Mouse (Mus musculus) midbrain, embryonic 14.5 days (tissue): Measurements from ENCODE around the gene Eml1. TPM values are rescaled to one million over a fixed set of nuclear protein-coding genes. Genes with fewer than 3 reads are reported as not detected.

Source experiments
- ATAC-seq: fragments of 200-750 bp; cut with Nextera tagmentation; 2 replicates; pipeline ENCODE4 v1.8.0; 2017; ENCODE audit warnings: moderate number of reproducible peaks, moderate library complexity; ENCODE audit not compliant: low FRiP score, low TSS enrichment
- DNase-seq: peaks from one replicate; pipeline ENCODE4 v3.0.0-alpha.2; 2015
- H3K27ac ChIP-seq: fragments of 300-500 bp; sonication (generic); replicated peaks from 2 replicates; pipeline ENCODE4 v1.5.1; 2014; ENCODE audit warnings: mild to moderate bottlenecking, low read depth, low read length, moderate library complexity
- H3K27me3 ChIP-seq: fragments of 300-500 bp; sonication (generic); 2 replicates; pipeline ENCODE4 v1.6.1; 2014; ENCODE audit warnings: low read length, control low read depth, mixed read lengths; ENCODE audit not compliant: control insufficient read depth, insufficient read depth
- H3K36me3 ChIP-seq: fragments of 300-500 bp; sonication (generic); 2 replicates; pipeline ENCODE4 v1.6.1; 2014; ENCODE audit warnings: low read length, control low read depth; ENCODE audit not compliant: control insufficient read depth, insufficient read depth
- H3K4me1 ChIP-seq: fragments of 300-500 bp; sonication (generic); 2 replicates; pipeline ENCODE4 v1.6.1; 2014; ENCODE audit warnings: mild to moderate bottlenecking, antibody characterized with exemption, low read length, control low read depth; ENCODE audit not compliant: control insufficient read depth, insufficient read depth
- H3K4me2 ChIP-seq: fragments of 300-500 bp; sonication (generic); 2 replicates; pipeline ENCODE4 v1.6.1; 2014; ENCODE audit warnings: mild to moderate bottlenecking, low read length, moderate library complexity
- H3K4me3 ChIP-seq: fragments of 300-500 bp; sonication (generic); replicated peaks from 2 replicates; pipeline ENCODE4 v1.5.1; 2014; ENCODE audit warnings: low read depth, low read length
- H3K9ac ChIP-seq: fragments of 300-500 bp; sonication (generic); replicated peaks from 2 replicates; pipeline ENCODE4 v1.6.1; 2014; ENCODE audit warnings: mild to moderate bottlenecking, low read length, moderate library complexity
- H3K9me3 ChIP-seq: fragments of 300-500 bp; sonication (generic); 2 replicates; pipeline ENCODE4 v1.6.1; 2016; ENCODE audit warnings: low read length, control low read depth, mixed read lengths; ENCODE audit not compliant: control insufficient read depth
- WGBS: fragments of 180-500 bp; shearing (Covaris S2); extraction: QIAGEN DNeasy Blood & Tissue Kit; methylation state at CpG from one replicate; pipeline ENCODE4 v1.1.7; 2014; 5-methylcytosine and 5-hydroxymethylcytosine counted together
- polyA plus RNA-seq: library from polyadenylated mRNA; unstranded; fragments of >200 nt; fragmentation: Nextera tagmentation; extraction: Ambion mirVana; gene quantifications from 2 replicates; pipeline ENCODE4 v1.2.1, GENCODE M21; 2014

Eml1 gene
- polyA plus RNA-seq, 1 experiment from 2014 or later: 49.3 TPM

GRCm38 (mm10) chr12:108437446-108437845 lies 66.7 kb downstream of the Eml1 start:
- Histone ChIP-seq H3K27ac (no peak overlapping the region), H3K9me3 (no peaks in the 10 kb centered on the region), H3K27me3 (no peaks in the 10 kb centered on the region), H3K4me1 (peaks cover 31% of the 10 kb centered on the region), H3K36me3 (no peaks in the 10 kb centered on the region), H3K4me2 (no peak overlapping the region), H3K9ac (no peak overlapping the region), H3K4me3 (no peak overlapping the region)
- DNase-seq: no peak
- no peak for ATAC-seq
- 91% methylated on average over 13 of the region's 13 CpGs for WGBS

- 1% methylated on average over 10 of the region's 10 CpGs for WGBS
- H3K27ac ChIP-seq: no peak overlapping the region
- peaks cover 17% of the 10 kb centered on the region; the same call in 1 of the 2 replicates for H3K4me1 ChIP-seq
- H3K4me2 ChIP-seq: peak overlapping the region; percentile 9; the same call in 1 of the 2 replicates
- DNase-seq (peak; percentile 51), ATAC-seq (no peak; the same call in 1 of the 2 replicates)
- no peak overlapping the region for H3K4me3 ChIP-seq
- no peaks in the 10 kb centered on the region for H3K36me3 ChIP-seq
- no peak overlapping the region for H3K9ac ChIP-seq
- H3K9me3 ChIP-seq: no peaks in the 10 kb centered on the region
- no peaks in the 10 kb centered on the region for H3K27me3 ChIP-seq
Observed at GRCm38 (mm10) chr12:108443271-108443670, 72.5 kb downstream of the Eml1 start.

- no peak overlapping the region for H3K4me3 ChIP-seq
- DNase-seq: no peak
- ATAC-seq: no peak; the same call in 1 of the 2 replicates
- H3K9me3 ChIP-seq: no peaks in the 10 kb centered on the region
- H3K4me1 ChIP-seq: peaks cover 17% of the 10 kb centered on the region; the same call in 1 of the 2 replicates
- H3K36me3 ChIP-seq: no peaks in the 10 kb centered on the region
- H3K27me3 ChIP-seq: no peaks in the 10 kb centered on the region
- WGBS: 45% methylated on average over 5 of the region's 5 CpGs
- no peak overlapping the region for H3K9ac ChIP-seq
- H3K4me2 ChIP-seq: no peak overlapping the region; the same call in 1 of the 2 replicates
- H3K27ac ChIP-seq: no peak overlapping the region
Observed at GRCm38 (mm10) chr12:108443708-108444107, 73.0 kb downstream of the Eml1 start.

- H3K27me3 ChIP-seq: no peaks in the 10 kb centered on the region
- WGBS: 23% methylated on average over 11 of the region's 11 CpGs
- H3K36me3 ChIP-seq: no peaks in the 10 kb centered on the region
- peaks cover 17% of the 10 kb centered on the region; the same call in 1 of the 2 replicates for H3K4me1 ChIP-seq
- H3K4me3 ChIP-seq: no peak overlapping the region
- peak; percentile 66 for DNase-seq
- H3K9ac ChIP-seq: no peak overlapping the region
- H3K9me3 ChIP-seq: no peaks in the 10 kb centered on the region
- no peak for ATAC-seq
- H3K4me2 ChIP-seq: no peak overlapping the region
- H3K27ac ChIP-seq: 0 out of 2 replicates have a peak overlapping the region, but pooled peaks have one; percentile 37
Observed at GRCm38 (mm10) chr12:108444166-108445115, 73.7 kb downstream of the Eml1 start.

- Histone ChIP-seq H3K27me3 (no peaks in the 10 kb centered on the region), H3K4me3 (no peak overlapping the region), H3K36me3 (no peaks in the 10 kb centered on the region), H3K4me1 (peaks cover 26% of the 10 kb centered on the region; the same call in 1 of the 2 replicates), H3K27ac (no peak overlapping the region), H3K9ac (no peak overlapping the region), H3K9me3 (no peaks in the 10 kb centered on the region), H3K4me2 (no peak overlapping the region)
- DNase-seq (no peak), ATAC-seq (no peak)
- WGBS: 98% methylated on average over 2 of the region's 2 CpGs
Observed at GRCm38 (mm10) chr12:108446721-108447120, 76.0 kb downstream of the Eml1 start.

- ATAC-seq (no peak), DNase-seq (no peak)
- Histone ChIP-seq H3K27me3 (no peaks in the 10 kb centered on the region), H3K4me1 (peaks cover 26% of the 10 kb centered on the region; the same call in 1 of the 2 replicates), H3K27ac (no peak overlapping the region), H3K36me3 (no peaks in the 10 kb centered on the region), H3K4me2 (no peak overlapping the region), H3K4me3 (no peak overlapping the region), H3K9ac (no peak overlapping the region), H3K9me3 (no peaks in the 10 kb centered on the region)
- WGBS: 96% methylated on average over 7 of the region's 7 CpGs
Observed at GRCm38 (mm10) chr12:108448396-108448795, 77.6 kb downstream of the Eml1 start.

GRCm38 (mm10) chr12:108449935-108450334 lies 79.2 kb downstream of the Eml1 start:
- no peak overlapping the region for H3K4me3 ChIP-seq
- ATAC-seq: no peak
- no peak overlapping the region for H3K9ac ChIP-seq
- no peaks in the 10 kb centered on the region for H3K36me3 ChIP-seq
- H3K4me2 ChIP-seq: no peak overlapping the region
- peaks cover 14% of the 10 kb centered on the region; the same call in 1 of the 2 replicates for H3K4me1 ChIP-seq
- H3K27me3 ChIP-seq: no peaks in the 10 kb centered on the region
- H3K27ac ChIP-seq: 0 out of 2 replicates have a peak overlapping the region, but pooled peaks have one; percentile 45
- DNase-seq: no peak
- 85% methylated on average over 11 of the region's 11 CpGs for WGBS
- no peaks in the 10 kb centered on the region for H3K9me3 ChIP-seq

GRCm38 (mm10) chr12:108450546-108450945 lies 79.8 kb downstream of the Eml1 start:
- Histone ChIP-seq H3K27me3 (no peaks in the 10 kb centered on the region), H3K9me3 (no peaks in the 10 kb centered on the region), H3K9ac (no peak overlapping the region), H3K36me3 (no peaks in the 10 kb centered on the region), H3K4me1 (peaks cover 14% of the 10 kb centered on the region; the same call in 1 of the 2 replicates), H3K4me3 (no peak overlapping the region), H3K4me2 (no peak overlapping the region), H3K27ac (peak overlapping the region; percentile 45; the same call in 1 of the 2 replicates)
- 62% methylated on average over 5 of the region's 5 CpGs for WGBS
- DNase-seq (peak; percentile 62), ATAC-seq (no peak)
